Mouse (Mus musculus) limb, embryonic 12.5 days (tissue): ENCODE data around the gene Vmn1r198. TPM values are rescaled to one million over a fixed set of nuclear protein-coding genes. Genes with fewer than 3 reads are reported as not detected.
"Not testable (repeated sequence)": the region's sequence is repeated elsewhere in the genome, so short reads cannot be mapped to it uniquely, and the experiment has no call there.

Source experiments
- ATAC-seq: fragments of 200-750 bp; cut with Nextera tagmentation; 2 replicates; pipeline ENCODE4 v1.8.0; 2017; ENCODE audit warnings: low read depth, moderate TSS enrichment; ENCODE audit not compliant: insufficient number of reproducible peaks, insufficient read depth, low FRiP score, low TSS enrichment
- H3K27ac ChIP-seq: fragments of 300-500 bp; sonication (generic); 2 replicates; pipeline ENCODE4 v1.5.1; 2016; ENCODE audit warnings: mild to moderate bottlenecking, moderate library complexity
- H3K27me3 ChIP-seq: fragments of 300-500 bp; sonication (generic); 2 replicates; pipeline ENCODE4 v1.6.1; 2016; ENCODE audit warnings: mild to moderate bottlenecking, moderate library complexity
- H3K36me3 ChIP-seq: fragments of 300-500 bp; sonication (generic); 2 replicates; pipeline ENCODE4 v1.6.1; 2016; ENCODE audit warnings: mild to moderate bottlenecking, moderate library complexity
- H3K4me1 ChIP-seq: fragments of 300-500 bp; sonication (generic); replicated peaks from 2 replicates; pipeline ENCODE4 v1.6.1; 2016
- H3K4me2 ChIP-seq: fragments of 300-500 bp; sonication (generic); 2 replicates; pipeline ENCODE4 v1.6.1; 2016; ENCODE audit warnings: mild to moderate bottlenecking, moderate library complexity
- H3K4me3 ChIP-seq: fragments of 300-500 bp; sonication (generic); replicated peaks from 2 replicates; pipeline ENCODE4 v1.5.1; 2016; ENCODE audit warnings: mild to moderate bottlenecking
- H3K9ac ChIP-seq: fragments of 300-500 bp; sonication (generic); replicated peaks from 2 replicates; pipeline ENCODE4 v1.6.1; 2016; ENCODE audit warnings: mild to moderate bottlenecking, moderate library complexity
- H3K9me3 ChIP-seq: fragments of 300-500 bp; sonication (generic); 2 replicates; pipeline ENCODE4 v1.6.1; 2016; ENCODE audit warnings: mild to moderate bottlenecking, moderate library complexity
- WGBS: fragments of 180-500 bp; shearing (Covaris S2); methylation state at CpG from one replicate; pipeline ENCODE4 v1.1.7; 2016; 5-methylcytosine and 5-hydroxymethylcytosine counted together
- polyA plus RNA-seq: library from polyadenylated mRNA; unstranded; fragments of >200 nt; fragmentation: Nextera tagmentation; extraction: Ambion mirVana; gene quantifications from 2 replicates; pipeline ENCODE4 v1.2.1, GENCODE M21; 2016

The Vmn1r198 gene
- polyA plus RNA-seq, result not detected in 2 replicates

GRCm38 (mm10) chr13:22350064-22350463 is at the start of gene Vmn1r198:
Gene Vmn1r198, plus strand, starts transcription at chr13:22350364.
- H3K27me3 ChIP-seq, result no peaks in the 10 kb centered on the region
- no peak within 1 kb of the TSS for H3K9ac ChIP-seq
- H3K9me3 ChIP-seq, result no peaks in the 10 kb centered on the region
- no peaks in the 10 kb centered on the region for H3K4me1 ChIP-seq
- H3K27ac ChIP-seq, result no peak within 1 kb of the TSS
- H3K4me2 ChIP-seq, result no peak within 1 kb of the TSS
- no peaks in the 10 kb centered on the region for H3K36me3 ChIP-seq
- H3K4me3 ChIP-seq, result no peak within 1 kb of the TSS
- ATAC-seq, result no peak
- 11% methylated on average over 1 of the region's 1 CpGs for WGBS

- H3K4me3 ChIP-seq, H3K27me3 ChIP-seq, H3K4me2 ChIP-seq, H3K9ac ChIP-seq, H3K4me1 ChIP-seq, ATAC-seq, H3K27ac ChIP-seq, H3K36me3 ChIP-seq, H3K9me3 ChIP-seq: not testable (repeated sequence)
- 87% methylated on average over 5 of the region's 5 CpGs for WGBS
These were observed 42.1 kb upstream of the Vmn1r198 start for GRCm38 (mm10) chr13:22308075-22308474.

GRCm38 (mm10) chr13:22315361-22315760 is 34.8 kb upstream of the Vmn1r198 start:
- ATAC-seq, result no peak
- Histone ChIP-seq H3K27ac (no peak overlapping the region), H3K27me3 (no peaks in the 10 kb centered on the region), H3K9me3 (no peaks in the 10 kb centered on the region), H3K4me2 (no peak overlapping the region), H3K4me1 (no peaks in the 10 kb centered on the region), H3K36me3 (no peaks in the 10 kb centered on the region), H3K9ac (no peak overlapping the region), H3K4me3 (no peak overlapping the region)
- 77% methylated on average over 2 of the region's 2 CpGs for WGBS

GRCm38 (mm10) chr13:22317366-22317765 is 32.8 kb upstream of the Vmn1r198 start:
- H3K4me3 ChIP-seq, result no peak overlapping the region
- no peak overlapping the region for H3K27ac ChIP-seq
- no peak overlapping the region for H3K4me2 ChIP-seq
- H3K4me1 ChIP-seq, result no peaks in the 10 kb centered on the region
- no peaks in the 10 kb centered on the region for H3K36me3 ChIP-seq
- H3K27me3 ChIP-seq, result no peaks in the 10 kb centered on the region
- WGBS, result 80% methylated on average over 2 of the region's 2 CpGs
- no peaks in the 10 kb centered on the region for H3K9me3 ChIP-seq
- no peak for ATAC-seq
- no peak overlapping the region for H3K9ac ChIP-seq

- Histone ChIP-seq H3K9me3 (no peaks in the 10 kb centered on the region), H3K4me1 (no peaks in the 10 kb centered on the region), H3K27me3 (no peaks in the 10 kb centered on the region), H3K4me2 (no peak overlapping the region), H3K9ac (no peak overlapping the region), H3K36me3 (no peaks in the 10 kb centered on the region), H3K27ac (no peak overlapping the region), H3K4me3 (no peak overlapping the region)
- no peak for ATAC-seq
These were observed 30.1 kb upstream of the Vmn1r198 start for GRCm38 (mm10) chr13:22320091-22320490.

- no peak for ATAC-seq
- H3K27me3 ChIP-seq, result no peaks in the 10 kb centered on the region
- H3K4me1 ChIP-seq, result no peaks in the 10 kb centered on the region
- H3K4me3 ChIP-seq, result no peak within 1 kb of the TSS
- no peak within 1 kb of the TSS for H3K27ac ChIP-seq
- no peaks in the 10 kb centered on the region for H3K36me3 ChIP-seq
- no peak within 1 kb of the TSS for H3K4me2 ChIP-seq
- no peak within 1 kb of the TSS for H3K9ac ChIP-seq
- no peaks in the 10 kb centered on the region for H3K9me3 ChIP-seq
These were observed 25.9 kb upstream of the Vmn1r198 start, which contains the start of gene Vmn1r197 for GRCm38 (mm10) chr13:22324289-22324688. Gene Vmn1r197, plus strand, starts transcription at chr13:22324589.

- Histone ChIP-seq H3K4me2 (no peak overlapping the region), H3K4me1 (no peaks in the 10 kb centered on the region), H3K27me3 (no peaks in the 10 kb centered on the region), H3K4me3 (no peak overlapping the region), H3K27ac (no peak overlapping the region), H3K9ac (no peak overlapping the region), H3K9me3 (no peaks in the 10 kb centered on the region), H3K36me3 (no peaks in the 10 kb centered on the region)
- ATAC-seq, result no peak
- WGBS, result 86% methylated on average over 2 of the region's 2 CpGs
These were observed 16.9 kb upstream of the Vmn1r198 start for GRCm38 (mm10) chr13:22333269-22333668.

GRCm38 (mm10) chr13:22335565-22335964 is 14.6 kb upstream of the Vmn1r198 start:
- 81% methylated on average over 1 of the region's 1 CpGs for WGBS
- Histone ChIP-seq H3K27me3 (no peaks in the 10 kb centered on the region), H3K27ac (no peak overlapping the region), H3K4me1 (no peaks in the 10 kb centered on the region), H3K9ac (no peak overlapping the region), H3K9me3 (no peaks in the 10 kb centered on the region), H3K4me2 (no peak overlapping the region), H3K4me3 (no peak overlapping the region), H3K36me3 (no peaks in the 10 kb centered on the region)
- ATAC-seq, result no peak

GRCm38 (mm10) chr13:22350813-22351212 is 649 bp downstream of the Vmn1r198 start:
- WGBS, result 87% methylated on average over 1 of the region's 1 CpGs
- no peaks in the 10 kb centered on the region for H3K27me3 ChIP-seq

GRCm38 (mm10) chr13:22379518-22379917 is 29.4 kb downstream of the Vmn1r198 start, which contains the start of gene Vmn1r199:
Gene Vmn1r199, plus strand, starts transcription at chr13:22379818.
- Histone ChIP-seq H3K36me3 (no peaks in the 10 kb centered on the region), H3K4me3 (no peak within 1 kb of the TSS), H3K4me1 (no peaks in the 10 kb centered on the region), H3K27ac (no peak within 1 kb of the TSS), H3K9me3 (no peaks in the 10 kb centered on the region), H3K9ac (no peak within 1 kb of the TSS), H3K4me2 (no peak within 1 kb of the TSS), H3K27me3 (no peaks in the 10 kb centered on the region)
- WGBS, result 69% methylated on average over 2 of the region's 2 CpGs
- ATAC-seq, result no peak

More at GRCm38 (mm10) chr13:22350813-22351212, 649 bp downstream of the Vmn1r198 start:
- Histone ChIP-seq H3K4me1 (no peaks in the 10 kb centered on the region), H3K36me3 (no peaks in the 10 kb centered on the region), H3K27ac (no peak overlapping the region), H3K4me2 (no peak overlapping the region), H3K4me3 (no peak overlapping the region), H3K9me3 (no peaks in the 10 kb centered on the region), H3K9ac (no peak overlapping the region)
- ATAC-seq, result no peak

GRCm38 (mm10) chr13:22381128-22381527 is 31.0 kb downstream of the Vmn1r198 start:
- H3K9me3 ChIP-seq, H3K4me2 ChIP-seq, H3K9ac ChIP-seq, H3K27me3 ChIP-seq, H3K36me3 ChIP-seq, H3K4me3 ChIP-seq, ATAC-seq, H3K4me1 ChIP-seq, H3K27ac ChIP-seq: not testable (repeated sequence)
- WGBS, result 77% methylated on average over 3 of the region's 3 CpGs

GRCm38 (mm10) chr13:22383401-22383800 is 33.2 kb downstream of the Vmn1r198 start:
- Histone ChIP-seq H3K4me3 (no peak overlapping the region), H3K27me3 (no peaks in the 10 kb centered on the region), H3K9ac (no peak overlapping the region), H3K4me1 (no peaks in the 10 kb centered on the region), H3K4me2 (no peak overlapping the region), H3K9me3 (no peaks in the 10 kb centered on the region), H3K27ac (no peak overlapping the region), H3K36me3 (no peaks in the 10 kb centered on the region)
- 73% methylated on average over 3 of the region's 3 CpGs for WGBS
- ATAC-seq, result no peak
